Mouse (Mus musculus) liver, adult 2 months (tissue): ENCODE results near the gene Arl4a.

Source experiments
- CTCF ChIP-seq: fragments of 200-500 bp; IDR thresholded peaks from 2 replicates; pipeline ENCODE4 v1.5.1; 2011; ENCODE audit warnings: low read depth, low read length, control low read depth
- POLR2A ChIP-seq: fragments of 200-500 bp; IDR thresholded peaks from 2 replicates; pipeline ENCODE4 v1.6.1; 2011; ENCODE audit warnings: low read length, control low read depth; ENCODE audit not compliant: insufficient read depth; ENCODE audit errors: extremely low read depth

- TF ChIP-seq CTCF (no peak), POLR2A (no peak)
Measured at GRCm38 (mm10) chr12:39987177-39987576, 50.6 kb downstream of the Arl4a start.
